Mouse (Mus musculus) megakaryocyte, adult 5-6 weeks (primary cell): ENCODE results near the gene Tmem123. TPM values are rescaled to one million over a fixed set of nuclear protein-coding genes. Genes with fewer than 3 reads are reported as not detected.

ENCODE experiments used
- ATAC-seq: 2 replicates; pipeline ENCODE4 v1.8.0; 2016; ENCODE audit warnings: mild to moderate bottlenecking, inconsistent platforms; ENCODE audit not compliant: poor library complexity, severe bottlenecking
- total RNA-seq, 2 experiments: library from RNA; stranded (forward) in 1 of 2; stranded (reverse) in 1 of 2; fragments of 153-499, 151-499 nt in 1 of 2; fragments of 221-1000, 200-1000 nt in 1 of 2; gene quantifications; 2 replicates each; pipeline versions ENCODE4 v1.2.3 to v1.2.4; 2015 to 2017

The Tmem123 gene
- total RNA-seq, 2 experiments from 2014 or later = 113 to 121 TPM

DNA sequence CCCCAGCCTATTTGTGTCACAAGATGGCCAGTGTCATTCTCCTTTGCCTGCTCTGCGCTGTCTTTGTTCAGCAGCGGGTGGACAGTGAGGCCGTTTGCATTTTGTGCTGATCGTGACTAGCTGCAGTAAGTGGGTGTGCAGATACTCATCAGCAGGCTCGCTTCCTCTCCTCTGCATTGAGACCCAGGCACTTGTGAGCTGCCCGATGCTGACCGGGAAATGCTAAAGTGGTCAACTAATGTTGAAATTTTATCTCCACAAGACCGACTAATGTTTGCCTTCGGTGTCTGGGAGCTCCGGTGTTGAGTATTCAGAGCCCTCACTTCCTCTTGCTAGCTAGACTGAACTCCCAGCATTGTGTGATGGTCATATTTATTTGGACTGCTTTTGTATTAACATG, 10.7 kb downstream of the Tmem123 start:
- ATAC-seq = peak; percentile 77

DNA sequence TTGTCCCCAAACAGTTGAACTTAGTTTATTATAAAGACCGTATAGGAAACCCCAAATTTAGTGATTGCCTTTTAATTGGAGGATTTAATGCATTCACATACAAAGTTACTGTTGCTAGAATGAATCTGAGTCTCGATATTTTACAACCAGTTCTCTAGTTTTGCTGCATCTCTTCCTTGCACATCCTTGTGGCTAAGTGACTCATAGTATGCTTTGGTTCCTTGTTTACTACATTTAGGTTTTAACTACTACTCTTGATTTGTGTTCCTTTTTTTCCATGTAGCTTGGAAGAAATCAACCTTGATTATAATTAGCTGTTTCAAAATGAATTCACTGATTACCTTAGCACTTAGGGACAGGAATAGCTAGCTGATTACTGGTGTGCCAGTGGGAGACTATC, 11.2 kb downstream of the Tmem123 start:
- ATAC-seq = peak; percentile 56

- ATAC-seq = peak; percentile 36
Observed at GRCm38 (mm10) chr9:7775986-7776385, 12.1 kb downstream of the Tmem123 start.

GRCm38 (mm10) chr9:7776940-7777339, 13.1 kb downstream of the Tmem123 start:
- ATAC-seq = no peak

GRCm38 (mm10) chr9:7777652-7778051, 13.8 kb downstream of the Tmem123 start:
- no peak for ATAC-seq

- no peak for ATAC-seq
Observed at GRCm38 (mm10) chr9:7778771-7779170, 14.9 kb downstream of the Tmem123 start.

DNA sequence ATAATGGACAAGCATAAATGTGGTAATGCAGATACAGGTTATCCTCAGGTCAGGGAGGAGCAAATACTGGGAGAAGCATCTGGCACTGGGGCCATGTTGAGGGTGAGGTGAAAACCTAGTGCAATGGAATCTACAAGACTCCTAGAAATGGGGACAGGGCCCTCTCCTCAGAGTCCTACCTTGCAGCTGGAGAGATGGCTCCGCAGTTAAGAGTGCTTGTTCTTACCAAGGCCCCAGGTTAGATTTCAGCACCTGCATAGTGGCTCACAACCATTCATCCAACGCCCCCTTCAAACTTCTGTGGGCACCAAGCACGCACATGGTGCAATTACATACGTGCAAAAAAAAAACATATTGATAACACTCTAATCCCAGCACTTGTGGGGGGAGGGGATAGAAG, 15.9 kb downstream of the Tmem123 start:
- ATAC-seq = no peak

- ATAC-seq = peak; percentile 86
Observed at GRCm38 (mm10) chr9:7780250-7781150, 16.7 kb downstream of the Tmem123 start.

- ATAC-seq = no peak
Observed at GRCm38 (mm10) chr9:7783823-7784614, 20.2 kb downstream of the Tmem123 start.

DNA sequence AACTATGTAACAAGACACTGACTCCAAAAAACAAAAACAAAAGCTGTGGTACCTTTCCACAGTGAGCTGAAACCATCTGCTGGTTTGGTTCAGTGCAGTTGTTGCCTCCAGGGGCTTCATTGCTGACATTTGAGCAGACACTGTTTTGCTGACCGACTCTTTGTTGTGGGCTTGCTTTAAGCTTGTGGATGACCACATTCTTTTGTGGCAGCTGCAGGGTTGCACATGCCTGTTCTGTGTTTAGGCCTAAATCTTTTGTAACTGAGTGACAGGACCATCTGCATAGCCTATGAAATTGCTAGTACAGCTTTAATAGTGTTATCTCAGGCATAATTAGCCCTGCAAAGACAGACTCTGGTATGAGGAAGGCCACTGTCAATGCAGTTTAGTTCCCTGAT, 20.8 kb downstream of the Tmem123 start:
- ATAC-seq = no peak

DNA sequence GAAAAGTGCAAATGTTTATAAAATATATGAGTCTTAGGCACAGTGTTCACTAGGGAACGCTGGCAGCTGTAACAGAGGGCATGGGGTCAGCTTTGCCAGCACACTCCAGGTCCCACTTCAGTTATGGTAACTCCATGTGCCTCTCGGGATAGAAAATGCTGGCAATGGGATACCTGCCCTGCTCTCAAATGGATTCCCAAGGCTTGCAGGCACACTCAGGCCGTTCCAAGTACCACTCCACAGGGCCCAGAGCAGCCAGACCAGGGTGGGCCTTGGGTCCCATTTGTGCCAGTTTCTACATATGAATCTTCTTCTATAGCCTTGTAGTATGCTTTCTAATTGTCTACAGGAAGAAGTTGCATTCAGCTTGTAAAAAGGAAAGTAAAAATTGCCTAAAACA, 21.6 kb downstream of the Tmem123 start:
- ATAC-seq = no peak

- peak; percentile 17; the same call in 1 of the 2 replicates for ATAC-seq
Observed at GRCm38 (mm10) chr9:7786086-7786485, 22.2 kb downstream of the Tmem123 start.

DNA sequence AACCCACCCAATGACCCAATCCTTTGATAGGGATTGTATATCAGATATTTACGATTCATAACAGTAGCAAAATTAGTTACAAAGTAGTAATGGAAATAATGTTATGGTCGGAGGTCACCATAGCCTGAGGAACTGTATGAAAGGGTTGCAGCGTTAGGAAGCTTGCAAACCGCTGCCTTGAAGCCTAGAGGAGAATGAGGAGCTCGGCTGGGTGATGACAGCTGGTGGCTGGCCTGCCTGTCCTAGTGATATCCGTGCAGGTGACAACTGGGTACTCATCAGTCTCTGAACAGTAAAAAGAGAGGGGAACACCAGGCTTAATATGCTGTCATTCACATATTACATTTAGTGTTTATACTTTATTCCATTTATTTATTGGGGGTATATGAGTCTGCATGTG, 24.6 kb downstream of the Tmem123 start:
- ATAC-seq = no peak

GRCm38 (mm10) chr9:7789764-7790575, 26.1 kb downstream of the Tmem123 start:
- no peak for ATAC-seq

GRCm38 (mm10) chr9:7790580-7791084, 26.8 kb downstream of the Tmem123 start:
- ATAC-seq = 0 out of 2 replicates have a peak, but pooled peaks have one; percentile 23

DNA sequence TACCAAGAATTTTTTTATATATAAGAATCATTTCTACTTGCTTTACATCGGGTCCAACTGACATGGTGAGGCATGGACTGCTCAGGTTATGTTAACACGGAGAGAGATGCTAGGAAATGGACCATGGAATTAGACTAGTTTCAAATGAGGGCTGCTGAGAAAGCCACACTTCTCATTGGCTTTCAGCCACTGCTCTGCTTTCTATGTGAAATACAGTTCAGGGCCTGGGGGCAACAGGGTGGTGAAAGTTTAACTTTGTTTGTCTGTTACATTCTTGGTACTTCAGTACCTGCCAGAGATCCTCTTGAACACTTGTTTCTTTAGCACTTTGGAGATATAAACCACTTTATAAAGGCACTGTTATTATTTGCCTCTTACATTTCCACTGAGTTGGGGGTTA, 29.7 kb downstream of the Tmem123 start:
- no peak for ATAC-seq

- no peak for ATAC-seq
Observed at GRCm38 (mm10) chr9:7795581-7795980, 31.7 kb downstream of the Tmem123 start.

DNA sequence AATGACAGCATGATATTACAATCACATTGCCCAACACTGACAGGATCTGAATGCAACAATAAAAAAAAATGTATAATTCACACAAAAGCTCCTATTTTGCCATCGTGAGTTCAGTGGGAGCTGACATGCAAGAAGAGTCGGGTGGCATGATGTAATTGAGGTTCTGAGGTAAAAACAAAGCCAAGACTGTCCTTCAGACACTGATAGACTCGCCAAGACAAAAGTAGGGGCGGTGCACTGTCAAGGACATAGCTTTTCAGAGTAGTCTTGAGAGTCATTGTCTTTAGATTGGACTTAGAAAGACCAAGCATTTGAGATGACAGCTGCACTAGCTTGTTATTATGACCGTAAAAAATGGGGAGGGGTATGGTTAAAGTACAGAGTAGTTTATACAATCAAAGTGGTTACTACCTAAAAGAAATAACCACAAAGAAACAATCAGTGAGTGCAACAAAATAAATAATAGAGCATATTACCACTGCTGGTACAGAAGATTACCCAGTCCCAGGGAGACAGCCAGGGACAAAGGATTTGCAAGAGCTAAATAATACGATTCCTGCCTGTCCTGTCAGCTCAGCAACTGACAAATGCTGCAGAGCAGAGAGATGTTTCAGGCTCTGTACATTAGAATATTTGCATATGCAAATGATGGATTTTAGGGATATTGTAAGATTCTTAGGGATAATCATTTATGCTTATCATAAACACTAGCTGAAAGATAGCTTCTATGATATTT, 32.5 kb downstream of the Tmem123 start:
- ATAC-seq = no peak

DNA sequence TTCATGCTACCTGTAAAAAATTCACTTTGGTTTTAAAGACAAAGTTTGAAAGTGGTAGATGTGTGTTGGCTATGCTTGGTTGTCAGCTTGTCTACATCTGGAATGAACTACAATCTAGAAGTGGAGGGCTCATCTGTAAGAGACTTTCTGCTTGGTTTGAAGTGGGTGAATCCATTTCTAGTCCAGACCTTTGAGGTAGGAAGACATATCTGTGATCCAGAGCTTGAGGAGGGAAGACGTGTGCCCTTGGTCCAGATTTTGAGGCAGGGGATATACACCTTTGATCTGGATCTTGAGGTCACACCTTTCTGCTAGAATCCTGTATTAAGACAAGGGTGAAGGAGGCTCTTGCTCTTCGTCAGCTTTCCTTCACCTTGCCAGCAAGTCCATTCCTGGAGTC, 33.7 kb downstream of the Tmem123 start:
- ATAC-seq = no peak

- ATAC-seq = no peak
Observed at GRCm38 (mm10) chr9:7798555-7798954, 34.7 kb downstream of the Tmem123 start.
